Mouse (Mus musculus): ENCODE data around the gene Tmc3. TPM values are rescaled to one million over a fixed set of nuclear protein-coding genes. Genes with fewer than 3 reads are reported as not detected.

Gene Tmc3
- polyA plus RNA-seq, 1 experiment, result not detected

GRCm38 (mm10) chr7:83604180-83604944 lies 19.6 kb downstream of the Tmc3 start:
- TF ChIP-seq CEBPB (IDR thresholded peaks at IDR 0.05; ENCODE audit: low read depth) (no peak), CTCF (IDR thresholded peaks at IDR 0.05; ENCODE audit: control insufficient read depth, insufficient read depth, insufficient read length) (no peak)
- H3K79me2 ChIP-seq (ENCODE audit: control insufficient read depth, insufficient read depth), result no peaks in the 10 kb centered on the region
- H3K27me3 ChIP-seq (ENCODE audit: control insufficient read depth, insufficient read depth, insufficient read length), result no peaks in the 10 kb centered on the region

GRCm38 (mm10) chr7:83606796-83607195 lies 22.1 kb downstream of the Tmc3 start:
- no peaks in the 10 kb centered on the region for H3K27me3 ChIP-seq (ENCODE audit: control insufficient read depth, insufficient read depth, insufficient read length)
- H3K4me3 ChIP-seq (ENCODE audit: insufficient read depth, poor library complexity, severe bottlenecking), result no peak overlapping the region
- H3K79me2 ChIP-seq (ENCODE audit: control insufficient read depth, insufficient read depth), result no peaks in the 10 kb centered on the region
- H3K79me3 ChIP-seq (ENCODE audit: low read depth), result no peaks in the 10 kb centered on the region
- H3ac ChIP-seq (ENCODE audit: control insufficient read depth, insufficient read length, low read depth), result no peak overlapping the region
- no peaks in the 10 kb centered on the region for H3K36me3 ChIP-seq (ENCODE audit: control insufficient read depth, insufficient read depth)
- TF ChIP-seq FOSL1 (IDR thresholded peaks at IDR 0.05; ENCODE audit: insufficient read depth, low read length, poor library complexity, severe bottlenecking), result no peak
- no peak for TF ChIP-seq CEBPB (IDR thresholded peaks at IDR 0.05; ENCODE audit: low read depth)

More at GRCm38 (mm10) chr7:83604180-83604944, 19.6 kb downstream of the Tmc3 start:
- Histone ChIP-seq H3K79me3 (ENCODE audit: low read depth) (no peaks in the 10 kb centered on the region), H3K36me3 (ENCODE audit: control insufficient read depth, insufficient read depth) (no peaks in the 10 kb centered on the region), H3ac (ENCODE audit: control insufficient read depth, insufficient read length, low read depth) (no peak overlapping the region), H3K4me3 (ENCODE audit: insufficient read depth, poor library complexity, severe bottlenecking) (no peak overlapping the region)

- H3K27me3 ChIP-seq (ENCODE audit: control insufficient read depth, insufficient read depth, insufficient read length), result no peaks in the 10 kb centered on the region
- no peak for TF ChIP-seq MAX (IDR thresholded peaks at IDR 0.05)
- no peak for TF ChIP-seq USF1 (IDR thresholded peaks at IDR 0.05; ENCODE audit: low read depth)
- TF ChIP-seq FOSL1 (IDR thresholded peaks at IDR 0.05; ENCODE audit: insufficient read depth, low read length, poor library complexity, severe bottlenecking), result no peak
- TF ChIP-seq CTCF (IDR thresholded peaks at IDR 0.05; ENCODE audit: control insufficient read depth, insufficient read depth, insufficient read length), result no peak
- TF ChIP-seq CEBPB (IDR thresholded peaks at IDR 0.05; ENCODE audit: low read depth), result no peak
- no peak for TF ChIP-seq MYOD1 (IDR thresholded peaks at IDR 0.05; ENCODE audit: control insufficient read depth, insufficient read length, low read depth)
- no peak for TF ChIP-seq MYOG (IDR thresholded peaks at IDR 0.05; ENCODE audit: control insufficient read depth, extremely low read depth, insufficient read length)
- H3K79me3 ChIP-seq (ENCODE audit: low read depth), result no peaks in the 10 kb centered on the region
- H3K79me2 ChIP-seq (ENCODE audit: control insufficient read depth, insufficient read depth), result no peaks in the 10 kb centered on the region
- H3K36me3 ChIP-seq (ENCODE audit: control insufficient read depth, insufficient read depth), result no peaks in the 10 kb centered on the region
- no peak overlapping the region for H3K4me3 ChIP-seq (ENCODE audit: insufficient read depth, poor library complexity, severe bottlenecking)
- H3ac ChIP-seq (ENCODE audit: control insufficient read depth, insufficient read length, low read depth), result no peak overlapping the region
Measured at GRCm38 (mm10) chr7:83609891-83610290, 25.2 kb downstream of the Tmc3 start.

GRCm38 (mm10) chr7:83611886-83612285 lies 27.2 kb downstream of the Tmc3 start:
- Histone ChIP-seq H3K27me3 (ENCODE audit: control insufficient read depth, insufficient read depth, insufficient read length) (no peaks in the 10 kb centered on the region), H3K79me2 (ENCODE audit: control insufficient read depth, insufficient read depth) (no peaks in the 10 kb centered on the region), H3K36me3 (ENCODE audit: control insufficient read depth, insufficient read depth) (no peaks in the 10 kb centered on the region), H3K4me3 (ENCODE audit: insufficient read depth, poor library complexity, severe bottlenecking) (no peak overlapping the region), H3K79me3 (ENCODE audit: low read depth) (no peaks in the 10 kb centered on the region), H3ac (ENCODE audit: control insufficient read depth, insufficient read length, low read depth) (no peak overlapping the region)
- TF ChIP-seq MYOD1 (IDR thresholded peaks at IDR 0.05; ENCODE audit: control insufficient read depth, insufficient read length, low read depth) (no peak), MAX (IDR thresholded peaks at IDR 0.05) (no peak), FOSL1 (IDR thresholded peaks at IDR 0.05; ENCODE audit: insufficient read depth, low read length, poor library complexity, severe bottlenecking) (no peak), CTCF (IDR thresholded peaks at IDR 0.05; ENCODE audit: control insufficient read depth, insufficient read depth, insufficient read length) (no peak), USF1 (IDR thresholded peaks at IDR 0.05; ENCODE audit: low read depth) (no peak), MYOG (IDR thresholded peaks at IDR 0.05; ENCODE audit: control insufficient read depth, extremely low read depth, insufficient read length) (no peak), CEBPB (IDR thresholded peaks at IDR 0.05; ENCODE audit: low read depth) (no peak)

- Histone ChIP-seq H3K4me3 (ENCODE audit: insufficient read depth, poor library complexity, severe bottlenecking) (no peak overlapping the region), H3K79me3 (ENCODE audit: low read depth) (no peaks in the 10 kb centered on the region), H3K27me3 (ENCODE audit: control insufficient read depth, insufficient read depth, insufficient read length) (no peaks in the 10 kb centered on the region), H3ac (ENCODE audit: control insufficient read depth, insufficient read length, low read depth) (no peak overlapping the region), H3K36me3 (ENCODE audit: control insufficient read depth, insufficient read depth) (no peaks in the 10 kb centered on the region), H3K79me2 (ENCODE audit: control insufficient read depth, insufficient read depth) (no peaks in the 10 kb centered on the region)
- TF ChIP-seq CEBPB (IDR thresholded peaks at IDR 0.05; ENCODE audit: low read depth) (no peak), CTCF (IDR thresholded peaks at IDR 0.05; ENCODE audit: control insufficient read depth, insufficient read depth, insufficient read length) (no peak), FOSL1 (IDR thresholded peaks at IDR 0.05; ENCODE audit: insufficient read depth, low read length, poor library complexity, severe bottlenecking) (no peak), MYOD1 (IDR thresholded peaks at IDR 0.05; ENCODE audit: control insufficient read depth, insufficient read length, low read depth) (no peak), USF1 (IDR thresholded peaks at IDR 0.05; ENCODE audit: low read depth) (no peak), MAX (IDR thresholded peaks at IDR 0.05) (no peak), MYOG (IDR thresholded peaks at IDR 0.05; ENCODE audit: control insufficient read depth, extremely low read depth, insufficient read length) (no peak)
Measured at GRCm38 (mm10) chr7:83615272-83615671, 30.5 kb downstream of the Tmc3 start.

- Histone ChIP-seq H3K36me3 (ENCODE audit: control insufficient read depth, insufficient read depth) (no peaks in the 10 kb centered on the region), H3K27me3 (ENCODE audit: control insufficient read depth, insufficient read depth, insufficient read length) (no peaks in the 10 kb centered on the region), H3K79me3 (ENCODE audit: low read depth) (no peaks in the 10 kb centered on the region), H3K79me2 (ENCODE audit: control insufficient read depth, insufficient read depth) (no peaks in the 10 kb centered on the region), H3ac (ENCODE audit: control insufficient read depth, insufficient read length, low read depth) (no peak overlapping the region), H3K4me3 (ENCODE audit: insufficient read depth, poor library complexity, severe bottlenecking) (no peak overlapping the region)
- no peak for TF ChIP-seq CTCF (IDR thresholded peaks at IDR 0.05; ENCODE audit: control insufficient read depth, insufficient read depth, insufficient read length)
- TF ChIP-seq MAX (IDR thresholded peaks at IDR 0.05), result no peak
- TF ChIP-seq MYOD1 (IDR thresholded peaks at IDR 0.05; ENCODE audit: control insufficient read depth, insufficient read length, low read depth), result no peak
- no peak for TF ChIP-seq FOSL1 (IDR thresholded peaks at IDR 0.05; ENCODE audit: insufficient read depth, low read length, poor library complexity, severe bottlenecking)
- no peak for TF ChIP-seq MYOG (IDR thresholded peaks at IDR 0.05; ENCODE audit: control insufficient read depth, extremely low read depth, insufficient read length)
- TF ChIP-seq CEBPB (IDR thresholded peaks at IDR 0.05; ENCODE audit: low read depth), result no peak
- no peak for TF ChIP-seq USF1 (IDR thresholded peaks at IDR 0.05; ENCODE audit: low read depth)
Measured at GRCm38 (mm10) chr7:83615815-83616214, 31.1 kb downstream of the Tmc3 start.

All from C2C12 (cell line).